8 mouse cellular contexts compared by ENCODE assay signal in genomic region chr12:33146622-33147433, GRCm38 (mm10). TPM values are rescaled to one million over a fixed set of nuclear protein-coding genes. Genes with fewer than 3 reads are reported as not detected.
A peak's percentile ranks its signal among the peaks of the same experiment; 100 is the strongest.
DNase-seq lines count a peak whose midpoint lies in the region; ATAC-seq and TF ChIP-seq lines count a peak whose summit lies in the region.

No protein-coding gene starts in this region.

- peak; percentile 47 for ATAC-seq in lung, postnatal 0 days
- ATAC-seq in heart, embryonic 13.5 days (ENCODE audit: extremely low read depth, insufficient number of reproducible peaks, low FRiP score, low TSS enrichment), result peak; percentile 14; the same call in 1 of the 2 replicates
- peak; percentile 41 for ATAC-seq in liver, embryonic 13.5 days (ENCODE audit: low read depth)

- 0 out of 2 replicates have a peak, but pooled peaks cover 5% of the 10 kb centered on the region for H3K27me3 ChIP-seq in lung, postnatal 0 days (replicated peaks; ENCODE audit: insufficient read depth, low read length)
- H3K27me3 ChIP-seq in heart, embryonic 13.5 days (replicated peaks), result peaks cover 20% of the 10 kb centered on the region
- peaks cover 50% of the 10 kb centered on the region for H3K27me3 ChIP-seq in liver, embryonic 13.5 days

- H3K4me1 ChIP-seq in lung, postnatal 0 days (ENCODE audit: insufficient read depth, low read depth, low read length), result peaks cover 9% of the 10 kb centered on the region; the same call in 1 of the 2 replicates
- peaks cover 19% of the 10 kb centered on the region for H3K4me1 ChIP-seq in heart, embryonic 13.5 days
- peaks cover 43% of the 10 kb centered on the region for H3K4me1 ChIP-seq in liver, embryonic 13.5 days (replicated peaks)

- no peak for TF ChIP-seq CTCF in lung, postnatal 0 days (IDR thresholded peaks at IDR 0.05)

- no peaks in the 10 kb centered on the region for H3K9me3 ChIP-seq in lung, postnatal 0 days (ENCODE audit: low read length)
- no peaks in the 10 kb centered on the region for H3K9me3 ChIP-seq in heart, embryonic 13.5 days
- no peaks in the 10 kb centered on the region for H3K9me3 ChIP-seq in liver, embryonic 13.5 days (replicated peaks)

- 0 out of 2 replicates have a peak, but pooled peaks cover 3% of the 10 kb centered on the region for H3K36me3 ChIP-seq in lung, postnatal 0 days (ENCODE audit: insufficient read depth, low read length)
- no peaks in the 10 kb centered on the region for H3K36me3 ChIP-seq in heart, embryonic 13.5 days
- no peaks in the 10 kb centered on the region for H3K36me3 ChIP-seq in liver, embryonic 13.5 days

- 5% methylated on average over 29 of the region's 29 CpGs for WGBS in lung, postnatal 0 days
- 5% methylated on average over 29 of the region's 29 CpGs for WGBS in heart, embryonic 13.5 days
- 7% methylated on average over 29 of the region's 29 CpGs for WGBS in liver, embryonic 13.5 days (ENCODE audit: insufficient replicate concordance)

- H3K4me3 ChIP-seq in lung, postnatal 0 days (ENCODE audit: low read depth, low read length), result peak overlapping the region; percentile 64
- H3K4me3 ChIP-seq in heart, embryonic 13.5 days, result peak overlapping the region; percentile 83
- peak overlapping the region; percentile 84 for H3K4me3 ChIP-seq in liver, embryonic 13.5 days (replicated peaks)

- no peak overlapping the region for H3K27ac ChIP-seq in lung, postnatal 0 days (ENCODE audit: low read length)
- no peak overlapping the region for H3K27ac ChIP-seq in heart, embryonic 13.5 days (replicated peaks)
- no peak overlapping the region for H3K27ac ChIP-seq in liver, embryonic 13.5 days

- peak overlapping the region; percentile 81 for H3K4me2 ChIP-seq in lung, postnatal 0 days (replicated peaks; ENCODE audit: low read depth, low read length)
- H3K4me2 ChIP-seq in heart, embryonic 13.5 days, result peak overlapping the region; percentile 92
- peak overlapping the region; percentile 92 for H3K4me2 ChIP-seq in liver, embryonic 13.5 days

- TF ChIP-seq EP300 in lung, postnatal 0 days (IDR thresholded peaks at IDR 0.05), result no peak

- DNase-seq in lung, postnatal 0 days (ENCODE audit: low spot score), result peak; percentile 44
- DNase-seq in lung, postnatal 14 days, result no peak
- DNase-seq in brain, adult 2 months (ENCODE audit: low read depth, low spot score), result peak; percentile 74
- DNase-seq in liver, embryonic 13.5 days, result no peak
- peak; percentile 56 for DNase-seq in retina, embryonic 14.5 days (ENCODE audit: low spot score)
- DNase-seq in adrenal gland, adult (ENCODE audit: inconsistent age in 2 of 2, low spot score in 1 of 2), result no peak
- no peak for DNase-seq in cerebellum, adult 9-10 months

- H3K9ac ChIP-seq in lung, postnatal 0 days (replicated peaks; ENCODE audit: low read depth), result peak overlapping the region; percentile 47
- peak overlapping the region; percentile 78 for H3K9ac ChIP-seq in heart, embryonic 13.5 days
- H3K9ac ChIP-seq in liver, embryonic 13.5 days, result peak overlapping the region; percentile 75

RNA-seq across cellular contexts. Expression of gene Atxn7l1, which starts 0.7 kb away (rescaled TPM):
- 9.6 and 10.2 TPM in 2 replicates for polyA plus RNA-seq in lung, postnatal 0 days (2015; fragmentation: Nextera tagmentation; extraction: Ambion mirVana)
- polyA plus RNA-seq in heart, embryonic 13.5 days (2015; fragmentation: Nextera tagmentation; extraction: Ambion mirVana), result 7.7 and 7.9 TPM in 2 replicates
- 9.0 and 15.2 TPM in 2 replicates for polyA plus RNA-seq in liver, embryonic 13.5 days (2015; fragmentation: Nextera tagmentation; extraction: Ambion mirVana)

RNA-seq across cellular contexts. Expression of gene Cdhr3, which starts 54.2 kb away (rescaled TPM):
- polyA plus RNA-seq in lung, postnatal 0 days (2015; fragmentation: Nextera tagmentation; extraction: Ambion mirVana), result 5.6 and 6.5 TPM in 2 replicates
- polyA plus RNA-seq in heart, embryonic 13.5 days (2015; fragmentation: Nextera tagmentation; extraction: Ambion mirVana), result 0.17 and 0.36 TPM in 2 replicates
- not detected in 2 replicates for polyA plus RNA-seq in liver, embryonic 13.5 days (2015; fragmentation: Nextera tagmentation; extraction: Ambion mirVana)

Comparison
In these comparisons a context has a peak if more than half of its experiments do, and no peak if none do; other contexts are left out.
1. DNase-seq: peak in lung, postnatal 0 days (single experiment), brain, adult 2 months (single experiment) and retina, embryonic 14.5 days (single experiment); none in lung, postnatal 14 days (single experiment), liver, embryonic 13.5 days (single experiment), adrenal gland, adult (0 of 2) and cerebellum, adult 9-10 months (single experiment).
2. Peak in every context shown above with its lines, with median percentiles within 50 percentile points of each other: ATAC-seq, H3K4me2 ChIP-seq, H3K4me3 ChIP-seq and H3K9ac ChIP-seq.